Mouse (Mus musculus): ENCODE data around the gene Lrch2.
"Not testable (repeated sequence)": the region's sequence is repeated elsewhere in the genome, so short reads cannot be mapped to it uniquely, and the experiment has no call there.

Gene Lrch2

DNA sequence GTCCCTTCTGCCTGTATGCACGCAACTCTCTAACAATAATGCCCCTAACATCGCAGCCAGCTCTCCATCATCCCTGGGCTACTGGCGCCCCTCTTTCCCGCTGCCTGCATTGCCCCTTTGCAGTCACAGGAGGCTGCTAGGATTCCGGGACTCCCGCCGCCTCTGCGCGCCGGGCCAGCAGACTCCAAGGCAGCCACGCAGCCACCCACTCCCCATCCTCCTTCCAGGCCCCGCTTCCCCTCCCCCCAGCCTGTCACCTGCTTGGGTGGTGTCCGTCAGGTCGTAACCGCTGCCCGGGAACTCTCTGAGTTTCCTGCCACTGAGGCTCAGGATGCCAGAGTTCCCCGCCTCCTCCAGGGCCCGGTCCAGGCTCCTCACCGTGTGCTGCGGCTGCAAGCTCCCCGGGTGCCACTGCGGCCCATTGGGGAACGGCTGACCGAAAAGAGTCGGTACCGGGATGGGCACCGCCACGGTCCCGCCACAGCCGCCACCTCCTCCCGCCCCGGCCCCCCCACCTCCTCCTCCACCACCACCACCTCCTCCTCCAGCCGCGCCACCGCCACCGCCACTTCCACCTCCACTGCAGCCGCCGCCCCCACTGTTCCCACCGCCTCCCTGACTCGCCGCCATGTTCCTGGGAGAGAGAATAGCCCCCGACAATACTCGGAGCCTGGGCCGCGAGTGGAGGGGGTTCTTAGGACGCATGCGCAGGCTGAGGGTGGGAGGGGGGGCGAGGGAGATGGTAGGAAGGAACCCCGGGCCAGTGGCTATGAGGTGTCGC, at the start of gene Lrch2:
Lrch2 (minus strand) TSS at position 661 of the 781 bp plus-strand sequence.
- peak; percentile 93 for DNase-seq

DNA sequence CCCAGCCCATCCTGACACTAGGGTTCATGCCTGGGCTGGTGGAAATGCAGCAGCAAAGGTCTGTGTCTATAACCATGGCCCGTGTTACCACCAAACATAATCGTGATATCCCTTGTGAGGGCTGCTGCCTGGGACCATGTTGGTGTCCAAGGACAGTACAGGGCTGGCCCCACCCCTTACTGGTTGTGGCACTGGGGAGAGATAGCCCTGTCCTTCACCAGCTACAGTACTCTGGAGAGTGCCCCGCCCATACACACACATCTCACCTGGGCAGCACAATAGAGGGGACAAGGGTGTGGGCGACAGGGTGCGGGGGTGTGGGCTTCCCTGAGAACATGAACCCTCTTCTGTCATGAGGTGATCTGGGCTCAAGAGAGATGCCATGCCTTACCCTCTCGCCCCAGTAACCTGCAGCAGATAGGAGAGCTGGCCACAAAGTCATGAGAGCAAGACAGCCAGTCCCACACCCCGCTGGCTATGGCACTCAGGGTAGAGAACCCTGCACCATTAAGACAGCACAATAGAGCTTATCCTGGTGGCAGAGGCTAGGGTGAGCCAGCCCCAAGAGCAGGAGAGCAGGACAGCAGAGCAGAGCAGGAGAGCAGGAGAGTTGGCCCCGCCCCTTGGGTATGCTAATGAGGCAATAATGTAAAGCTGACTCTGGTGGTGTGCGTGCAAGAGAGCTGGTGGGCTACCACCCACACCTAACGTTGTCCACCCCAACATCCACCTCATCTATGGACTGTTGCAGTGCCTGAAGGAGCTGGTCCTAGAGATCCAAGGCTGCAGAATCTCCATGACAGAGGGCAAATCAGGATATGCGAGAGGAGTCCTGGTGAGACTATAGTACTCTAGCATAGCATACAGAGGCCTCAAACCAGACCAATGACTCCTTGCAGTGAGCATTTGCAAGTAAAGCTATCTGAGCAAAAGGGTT, 12.7 kb downstream of the Lrch2 start:
- DNase-seq = no peak

DNA sequence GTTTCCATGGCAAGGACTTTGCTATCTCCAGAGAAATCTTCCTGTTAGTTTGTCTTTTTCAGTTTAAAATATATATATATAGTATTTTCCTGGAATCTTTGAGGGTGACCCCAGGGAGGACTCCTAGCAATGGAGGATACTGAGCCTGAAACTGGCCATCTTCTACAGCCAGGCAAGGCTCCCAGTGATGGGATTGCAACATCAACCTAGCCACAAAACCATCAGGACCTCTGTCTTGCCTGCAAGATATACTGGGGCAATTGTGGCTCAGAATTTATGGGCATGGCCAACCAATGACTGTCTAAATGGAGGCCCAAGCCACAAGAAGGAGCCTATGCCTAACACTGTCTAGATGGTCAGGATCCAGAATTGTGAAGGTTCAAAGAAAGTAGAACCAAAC, 15.5 kb downstream of the Lrch2 start:
- no peak for DNase-seq

DNA sequence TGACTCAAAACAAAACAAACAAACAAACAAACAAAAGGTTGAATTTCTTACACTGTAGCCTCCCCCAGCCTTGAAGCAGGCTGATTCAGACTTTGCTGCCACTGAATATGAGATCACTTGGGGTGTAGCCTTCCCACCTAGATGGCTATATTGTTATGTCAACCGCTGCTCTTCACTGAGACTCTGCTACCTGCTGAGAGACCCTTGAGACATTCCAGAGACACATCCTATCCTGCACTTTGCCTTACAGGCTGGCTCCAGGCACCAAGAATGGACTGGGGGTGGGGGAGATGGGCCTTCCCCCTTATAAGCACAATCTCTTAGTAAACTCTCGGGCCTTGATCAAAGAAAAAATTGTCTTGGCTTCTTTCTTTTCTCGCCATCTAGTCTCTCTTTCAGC, 16.8 kb downstream of the Lrch2 start:
- not testable (repeated sequence) for DNase-seq

DNA sequence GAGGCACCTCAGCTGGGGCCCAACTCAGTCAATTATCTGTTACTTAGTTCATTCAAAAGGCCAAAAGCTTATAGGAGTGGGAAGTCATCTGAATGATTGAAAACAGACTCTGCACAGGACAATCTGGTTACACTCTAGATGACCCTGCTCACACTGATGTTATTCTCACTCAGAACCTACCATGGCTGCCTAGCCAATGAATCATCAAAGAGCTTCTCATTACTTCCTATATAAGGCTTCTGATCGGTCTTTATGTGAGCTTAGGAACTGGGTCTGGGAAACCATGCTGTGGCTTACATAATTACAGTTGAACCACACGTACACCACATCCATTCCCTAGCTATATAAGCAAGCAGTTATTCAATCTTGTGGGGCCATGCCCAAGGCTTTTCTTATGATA, 18.3 kb downstream of the Lrch2 start:
- DNase-seq = no peak

DNA sequence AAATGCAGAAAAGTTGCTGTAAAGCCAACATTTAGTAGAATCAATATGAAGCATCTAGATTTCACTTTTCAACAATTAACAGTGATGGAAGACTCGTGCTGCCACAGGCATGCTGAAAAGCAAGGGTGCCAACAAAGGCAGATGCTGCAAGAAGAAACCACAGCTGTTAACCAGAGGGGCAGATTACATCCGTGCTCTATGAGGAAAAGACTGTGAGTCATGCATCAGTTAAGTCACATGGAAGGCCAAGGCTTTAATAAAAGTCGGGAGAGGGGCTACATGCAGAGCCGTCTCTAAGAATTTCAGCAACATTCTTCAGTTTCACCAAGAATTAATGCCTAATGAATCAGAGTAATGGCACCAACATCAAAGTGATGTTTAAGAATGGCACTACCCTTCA, 22.2 kb downstream of the Lrch2 start:
- DNase-seq = no peak

DNA sequence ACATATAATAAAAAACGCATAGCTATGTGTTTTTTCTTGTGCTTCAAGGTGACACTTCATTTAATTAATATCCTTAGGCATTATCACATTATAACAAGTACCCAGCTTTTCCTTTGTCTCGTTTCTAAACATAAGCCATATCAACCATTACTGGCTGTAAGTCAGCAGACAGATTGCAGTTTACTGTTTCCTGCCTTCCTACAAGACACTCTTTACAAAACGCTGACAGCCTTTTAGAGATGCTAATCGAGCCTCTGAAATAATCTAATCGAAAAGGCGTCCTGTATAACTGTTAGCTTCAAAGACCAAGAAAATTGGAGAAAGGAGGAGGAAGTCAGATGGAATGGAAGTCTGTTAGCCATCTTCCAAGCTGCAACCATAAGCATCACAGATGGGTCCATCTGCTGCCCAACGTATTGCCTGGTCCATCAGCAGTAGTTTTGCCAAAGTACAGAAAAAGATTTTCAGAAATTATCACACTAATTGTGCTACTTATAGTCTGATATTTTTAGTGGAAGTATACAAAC, 26.2 kb downstream of the Lrch2 start:
- no peak for DNase-seq

DNA sequence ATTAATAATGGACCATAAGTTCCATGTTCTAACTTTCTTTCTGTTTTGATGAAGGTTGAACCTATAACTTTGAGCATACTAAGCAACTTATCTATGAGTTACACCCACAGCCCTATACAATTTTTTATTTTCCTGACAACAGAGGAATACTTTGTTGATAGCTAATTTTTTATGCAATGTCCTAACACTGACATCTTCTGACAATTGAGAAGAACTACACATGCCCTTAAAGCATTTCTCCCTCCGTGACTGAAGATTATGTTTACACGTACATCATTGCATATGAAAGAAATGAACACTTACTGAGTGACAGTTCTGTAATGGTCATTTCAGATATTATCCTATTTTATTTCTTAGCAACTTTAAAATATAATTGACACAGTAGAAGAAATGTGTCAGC, 64.3 kb downstream of the Lrch2 start:
- no peak for DNase-seq

DNA sequence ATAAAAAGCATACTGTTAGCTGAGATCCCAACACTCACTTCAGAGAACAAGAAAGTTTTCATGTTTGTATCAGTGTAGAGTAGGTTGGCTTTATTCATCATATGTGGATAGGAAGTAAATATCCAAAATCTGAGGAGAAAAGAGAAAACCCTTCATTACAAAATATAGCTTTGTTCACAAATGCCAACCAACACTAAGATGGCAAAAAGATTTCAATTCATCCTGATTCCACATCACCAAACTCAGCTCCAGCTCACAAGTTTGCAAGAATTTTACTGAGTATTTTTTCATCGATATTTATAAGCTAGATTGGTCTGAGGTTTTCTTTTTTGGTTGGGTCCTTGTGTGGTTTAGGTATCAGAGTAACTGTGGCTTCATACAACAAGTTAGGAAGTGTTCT, 100.3 kb downstream of the Lrch2 start, which contains the start of gene Vmn1r239-ps:
Vmn1r239-ps (minus strand) TSS at position 101 of the 400 bp plus-strand sequence.
- not testable (repeated sequence) for DNase-seq

DNA sequence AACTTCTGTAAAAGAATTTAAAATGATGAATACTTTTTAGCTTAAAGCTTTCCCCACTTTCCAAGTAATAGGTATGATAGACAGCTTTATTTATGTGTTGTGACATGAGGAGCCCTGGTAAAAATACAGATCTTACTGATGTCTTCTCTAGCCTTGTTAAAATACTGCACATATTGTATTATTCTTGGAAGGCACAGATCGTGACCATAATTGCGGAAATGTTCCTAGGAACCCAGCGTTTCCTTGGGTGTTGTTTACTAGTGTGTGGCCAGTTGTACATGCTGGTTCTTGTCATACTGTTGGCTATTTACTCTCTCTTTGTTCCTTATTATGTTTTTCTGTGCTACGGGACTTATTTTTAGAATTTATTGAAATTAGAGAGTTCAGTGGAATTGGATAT, 110.5 kb downstream of the Lrch2 start:
- no peak for DNase-seq

DNA sequence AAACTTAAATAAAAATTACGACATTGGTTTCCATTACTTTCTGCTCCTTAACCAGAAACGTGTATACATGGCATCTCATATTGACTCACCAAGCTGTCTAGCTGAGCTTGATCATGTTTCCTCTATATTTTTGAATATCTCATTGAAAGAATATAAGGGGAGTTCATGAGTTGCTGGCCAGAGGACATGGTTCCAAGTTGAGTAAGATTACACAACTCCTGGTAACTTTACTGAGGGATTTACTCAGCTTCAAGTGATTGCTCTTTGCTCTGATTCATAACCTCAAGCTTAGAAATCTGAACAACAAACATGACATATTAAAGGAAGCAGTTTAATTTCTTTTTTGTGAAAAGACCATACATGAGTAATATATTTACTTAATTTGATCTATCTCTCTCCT, 118.5 kb downstream of the Lrch2 start:
- DNase-seq = no peak

DNA sequence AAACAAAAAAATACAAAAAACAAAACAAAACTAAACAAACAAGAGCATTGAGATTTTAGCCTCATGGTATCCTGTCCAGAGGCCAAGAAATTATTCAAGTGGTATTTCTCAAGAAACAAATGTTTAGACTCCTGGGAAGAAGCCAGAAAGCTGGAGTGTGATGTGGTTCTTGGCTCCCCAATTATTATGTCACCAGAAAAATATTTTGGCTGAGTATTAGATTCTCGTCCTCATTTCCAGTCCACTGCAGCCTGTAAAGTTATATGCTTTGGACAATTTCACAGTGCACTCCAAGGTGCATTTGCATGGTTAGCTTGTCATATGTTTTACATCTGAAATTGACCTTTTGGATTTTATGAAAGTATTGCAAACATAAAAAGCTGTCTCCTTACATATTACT, 124.1 kb downstream of the Lrch2 start:
- peak; percentile 87 for DNase-seq

DNA sequence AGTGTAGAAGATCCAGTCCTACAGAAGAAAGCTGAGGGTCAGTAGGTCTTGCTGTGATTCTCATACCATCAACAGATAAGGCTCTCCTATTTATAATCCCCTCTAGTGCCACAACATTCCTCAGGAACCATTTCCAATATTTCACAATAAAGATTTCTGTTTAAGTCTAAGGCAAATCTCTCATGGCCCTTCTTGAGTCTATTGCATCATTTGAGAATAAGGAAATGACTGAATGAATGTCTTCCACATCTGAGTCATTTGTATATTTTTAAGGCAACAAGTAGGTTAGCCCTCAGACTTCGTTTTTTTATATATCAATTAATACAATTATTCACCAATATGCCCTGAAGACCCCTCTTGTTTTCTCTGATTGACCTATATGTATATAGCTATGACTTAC, 124.8 kb downstream of the Lrch2 start, which contains the start of gene Il13ra2:
Il13ra2 (minus strand) TSS at position 64 of the 400 bp plus-strand sequence.
- DNase-seq = no peak

Measured in heart, adult 11 months (tissue).